Mouse (Mus musculus): ENCODE results near the gene Trim9.

GRCm38 (mm10) chr12:70212501-70212900, 134.9 kb downstream of the Trim9 start:
- TF ChIP-seq TAL1 (IDR thresholded peaks at IDR 0.05; ENCODE audit: low read length) (no peak), GATA1 (IDR thresholded peaks at IDR 0.05; ENCODE audit: low read length) (no peak)
